Mouse (Mus musculus): Measurements from ENCODE around the gene Slc7a8.

The Slc7a8 gene

DNA sequence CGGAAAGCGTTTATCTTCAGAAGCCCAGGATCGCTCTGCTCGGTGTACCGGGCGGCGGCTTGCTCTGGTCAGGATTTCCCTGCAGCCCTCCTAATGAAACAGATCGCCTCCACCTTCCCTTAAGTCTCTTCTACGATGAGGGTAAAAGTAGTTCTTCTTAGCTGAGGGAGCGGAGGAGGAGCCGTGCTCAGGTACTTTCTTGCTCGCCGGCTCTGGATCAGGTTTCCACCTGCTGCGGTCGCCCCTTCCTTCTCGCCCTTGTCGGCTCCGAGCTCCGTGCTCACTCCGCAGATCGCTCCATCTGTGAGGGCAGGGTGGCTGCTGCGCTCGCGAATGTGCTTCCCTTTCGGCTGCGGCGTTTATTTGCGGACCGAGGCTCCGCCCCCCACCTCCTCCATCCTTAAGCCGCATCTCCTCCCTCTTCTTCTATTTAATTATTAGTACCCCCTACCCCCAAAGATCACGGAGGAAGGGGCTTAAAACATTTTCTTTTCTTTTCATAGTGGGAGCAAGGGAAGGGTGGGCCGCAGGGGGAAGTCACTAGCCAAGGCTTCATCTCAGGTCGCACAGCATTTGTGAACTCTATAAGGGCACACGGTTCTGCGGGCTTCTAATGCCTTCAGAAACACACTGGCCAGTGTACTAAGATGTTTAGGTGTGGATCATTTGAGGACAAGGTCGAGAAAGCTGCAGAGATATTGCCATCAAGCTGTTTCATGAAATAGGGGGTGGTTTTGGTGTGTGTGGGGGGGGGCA is at the start of gene Slc7a8:
Gene Slc7a8 (minus strand): TSS at position 337 of the 756 bp plus-strand sequence.
- peaks cover 49% of the 10 kb centered on the region for H3K27me3 ChIP-seq (ENCODE audit: insufficient read depth, low read length)
- H3K4me3 ChIP-seq (replicated peaks; ENCODE audit: low read length), result peak within 1 kb of the TSS; percentile 72
- H3K9me3 ChIP-seq (ENCODE audit: low read length), result peaks cover 6% of the 10 kb centered on the region; the same call in 1 of the 2 replicates
- no peak for TF ChIP-seq NANOG (IDR thresholded peaks at IDR 0.05; ENCODE audit: borderline replicate concordance, low read length)
- no peak for TF ChIP-seq POU5F1 (IDR thresholded peaks at IDR 0.05; ENCODE audit: borderline replicate concordance, low read length)
- no peak for TF ChIP-seq CTCF (conservative IDR thresholded peaks at IDR 0.05; ENCODE audit: low read length)
- no peaks in the 10 kb centered on the region for H3K36me3 ChIP-seq (ENCODE audit: insufficient read depth, low read length)
- H3K4me1 ChIP-seq (replicated peaks; ENCODE audit: low read depth, low read length), result peaks cover 13% of the 10 kb centered on the region

- no peak for TF ChIP-seq CTCF (conservative IDR thresholded peaks at IDR 0.05; ENCODE audit: low read length)
- TF ChIP-seq POU5F1 (IDR thresholded peaks at IDR 0.05; ENCODE audit: borderline replicate concordance, low read length), result no peak
- no peak for TF ChIP-seq NANOG (IDR thresholded peaks at IDR 0.05; ENCODE audit: borderline replicate concordance, low read length)
- no peaks in the 10 kb centered on the region for H3K36me3 ChIP-seq (ENCODE audit: insufficient read depth, low read length)
- no peaks in the 10 kb centered on the region for H3K27me3 ChIP-seq (ENCODE audit: insufficient read depth, low read length)
- no peaks in the 10 kb centered on the region for H3K4me1 ChIP-seq (replicated peaks; ENCODE audit: low read depth, low read length)
- no peak overlapping the region for H3K4me3 ChIP-seq (replicated peaks; ENCODE audit: low read length)
- no peaks in the 10 kb centered on the region for H3K9me3 ChIP-seq (ENCODE audit: low read length)
Measured at GRCm38 (mm10) chr14:54823716-54824115, 42.0 kb upstream of the Slc7a8 start.

DNA sequence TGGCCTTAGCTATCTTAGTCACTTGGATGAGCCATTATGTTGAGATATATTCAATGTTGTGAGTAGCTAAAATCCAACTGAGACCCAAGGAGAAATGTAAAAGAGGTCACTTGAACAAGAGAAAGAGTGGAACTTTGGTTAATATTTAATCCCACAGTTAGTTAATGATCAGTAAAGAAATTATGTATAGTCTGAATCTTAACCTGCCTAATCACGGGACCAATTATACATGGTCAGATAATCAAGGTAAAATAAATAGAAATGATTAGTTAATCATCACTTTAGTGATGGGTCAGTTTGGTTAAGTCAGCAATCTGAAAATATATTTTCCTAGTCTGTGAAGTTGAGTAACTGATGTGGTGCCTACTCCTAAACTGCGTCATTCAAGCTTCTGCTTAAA is 40.6 kb upstream of the Slc7a8 start:
- H3K4me3 ChIP-seq (replicated peaks; ENCODE audit: low read length), result no peak overlapping the region
- no peak for TF ChIP-seq CTCF (conservative IDR thresholded peaks at IDR 0.05; ENCODE audit: low read length)
- no peak for TF ChIP-seq NANOG (IDR thresholded peaks at IDR 0.05; ENCODE audit: borderline replicate concordance, low read length)
- no peak for TF ChIP-seq POU5F1 (IDR thresholded peaks at IDR 0.05; ENCODE audit: borderline replicate concordance, low read length)
- no peaks in the 10 kb centered on the region for H3K9me3 ChIP-seq (ENCODE audit: low read length)
- H3K4me1 ChIP-seq (replicated peaks; ENCODE audit: low read depth, low read length), result no peaks in the 10 kb centered on the region
- no peaks in the 10 kb centered on the region for H3K36me3 ChIP-seq (ENCODE audit: insufficient read depth, low read length)
- no peaks in the 10 kb centered on the region for H3K27me3 ChIP-seq (ENCODE audit: insufficient read depth, low read length)

DNA sequence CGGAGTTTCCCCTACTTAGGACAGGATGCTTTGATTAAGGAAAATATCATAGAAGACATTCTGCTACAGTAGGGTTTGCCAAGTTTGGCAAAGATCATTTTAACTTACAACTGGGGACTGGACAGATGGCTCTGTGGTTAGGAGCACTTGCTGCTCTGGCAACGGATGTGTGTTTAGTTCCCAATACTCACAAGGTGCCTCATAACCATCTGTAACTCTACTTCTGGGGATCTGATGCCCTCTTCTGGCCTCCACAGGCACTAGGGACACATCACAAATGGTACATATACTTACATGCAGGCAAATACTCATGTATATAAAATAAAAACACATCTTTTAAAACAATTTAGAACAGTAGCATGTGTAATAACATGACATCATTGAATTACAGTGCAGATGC is 36.0 kb upstream of the Slc7a8 start:
- TF ChIP-seq CTCF (conservative IDR thresholded peaks at IDR 0.05; ENCODE audit: low read length), result peak; percentile 17; the same call in 1 of the 2 replicates
- TF ChIP-seq NANOG (IDR thresholded peaks at IDR 0.05; ENCODE audit: borderline replicate concordance, low read length), result no peak
- Histone ChIP-seq H3K36me3 (ENCODE audit: insufficient read depth, low read length) (no peaks in the 10 kb centered on the region), H3K9me3 (ENCODE audit: low read length) (no peaks in the 10 kb centered on the region), H3K27me3 (ENCODE audit: insufficient read depth, low read length) (peaks cover 24% of the 10 kb centered on the region), H3K4me1 (replicated peaks; ENCODE audit: low read depth, low read length) (0 out of 2 replicates have a peak, but pooled peaks cover 3% of the 10 kb centered on the region), H3K4me3 (replicated peaks; ENCODE audit: low read length) (no peak overlapping the region)

- Histone ChIP-seq H3K36me3 (ENCODE audit: insufficient read depth, low read length) (no peaks in the 10 kb centered on the region), H3K27me3 (ENCODE audit: insufficient read depth, low read length) (peaks cover 33% of the 10 kb centered on the region), H3K4me3 (replicated peaks; ENCODE audit: low read length) (no peak overlapping the region), H3K9me3 (ENCODE audit: low read length) (no peaks in the 10 kb centered on the region), H3K4me1 (replicated peaks; ENCODE audit: low read depth, low read length) (0 out of 2 replicates have a peak, but pooled peaks cover 3% of the 10 kb centered on the region)
- TF ChIP-seq NANOG (IDR thresholded peaks at IDR 0.05; ENCODE audit: borderline replicate concordance, low read length), result no peak
- no peak for TF ChIP-seq CTCF (conservative IDR thresholded peaks at IDR 0.05; ENCODE audit: low read length)
- TF ChIP-seq POU5F1 (IDR thresholded peaks at IDR 0.05; ENCODE audit: borderline replicate concordance, low read length), result no peak
Measured at GRCm38 (mm10) chr14:54815737-54816136, 34.0 kb upstream of the Slc7a8 start.

GRCm38 (mm10) chr14:54813991-54814390 is 32.2 kb upstream of the Slc7a8 start, which contains the start of gene Rnf212b:
Rnf212b (plus strand) TSS chr14:54814141.
- no peaks in the 10 kb centered on the region for H3K36me3 ChIP-seq (ENCODE audit: insufficient read depth, low read length)
- H3K9me3 ChIP-seq (ENCODE audit: low read length), result no peaks in the 10 kb centered on the region
- TF ChIP-seq NANOG (IDR thresholded peaks at IDR 0.05; ENCODE audit: borderline replicate concordance, low read length) (no peak), CTCF (conservative IDR thresholded peaks at IDR 0.05; ENCODE audit: low read length) (no peak), POU5F1 (IDR thresholded peaks at IDR 0.05; ENCODE audit: borderline replicate concordance, low read length) (no peak)
- H3K27me3 ChIP-seq (ENCODE audit: insufficient read depth, low read length), result peaks cover 40% of the 10 kb centered on the region
- H3K4me3 ChIP-seq (replicated peaks; ENCODE audit: low read length), result peak within 1 kb of the TSS; percentile 50
- 0 out of 2 replicates have a peak, but pooled peaks cover 3% of the 10 kb centered on the region for H3K4me1 ChIP-seq (replicated peaks; ENCODE audit: low read depth, low read length)

GRCm38 (mm10) chr14:54809668-54810033 is 27.9 kb upstream of the Slc7a8 start:
- H3K27me3 ChIP-seq (ENCODE audit: insufficient read depth, low read length), result peaks cover 35% of the 10 kb centered on the region
- TF ChIP-seq CTCF (conservative IDR thresholded peaks at IDR 0.05; ENCODE audit: low read length) (no peak), NANOG (IDR thresholded peaks at IDR 0.05; ENCODE audit: borderline replicate concordance, low read length) (no peak), POU5F1 (IDR thresholded peaks at IDR 0.05; ENCODE audit: borderline replicate concordance, low read length) (no peak)
- H3K9me3 ChIP-seq (ENCODE audit: low read length), result no peaks in the 10 kb centered on the region
- H3K4me1 ChIP-seq (replicated peaks; ENCODE audit: low read depth, low read length), result 0 out of 2 replicates have a peak, but pooled peaks cover 3% of the 10 kb centered on the region
- H3K36me3 ChIP-seq (ENCODE audit: insufficient read depth, low read length), result no peaks in the 10 kb centered on the region
- no peak overlapping the region for H3K4me3 ChIP-seq (replicated peaks; ENCODE audit: low read length)

DNA sequence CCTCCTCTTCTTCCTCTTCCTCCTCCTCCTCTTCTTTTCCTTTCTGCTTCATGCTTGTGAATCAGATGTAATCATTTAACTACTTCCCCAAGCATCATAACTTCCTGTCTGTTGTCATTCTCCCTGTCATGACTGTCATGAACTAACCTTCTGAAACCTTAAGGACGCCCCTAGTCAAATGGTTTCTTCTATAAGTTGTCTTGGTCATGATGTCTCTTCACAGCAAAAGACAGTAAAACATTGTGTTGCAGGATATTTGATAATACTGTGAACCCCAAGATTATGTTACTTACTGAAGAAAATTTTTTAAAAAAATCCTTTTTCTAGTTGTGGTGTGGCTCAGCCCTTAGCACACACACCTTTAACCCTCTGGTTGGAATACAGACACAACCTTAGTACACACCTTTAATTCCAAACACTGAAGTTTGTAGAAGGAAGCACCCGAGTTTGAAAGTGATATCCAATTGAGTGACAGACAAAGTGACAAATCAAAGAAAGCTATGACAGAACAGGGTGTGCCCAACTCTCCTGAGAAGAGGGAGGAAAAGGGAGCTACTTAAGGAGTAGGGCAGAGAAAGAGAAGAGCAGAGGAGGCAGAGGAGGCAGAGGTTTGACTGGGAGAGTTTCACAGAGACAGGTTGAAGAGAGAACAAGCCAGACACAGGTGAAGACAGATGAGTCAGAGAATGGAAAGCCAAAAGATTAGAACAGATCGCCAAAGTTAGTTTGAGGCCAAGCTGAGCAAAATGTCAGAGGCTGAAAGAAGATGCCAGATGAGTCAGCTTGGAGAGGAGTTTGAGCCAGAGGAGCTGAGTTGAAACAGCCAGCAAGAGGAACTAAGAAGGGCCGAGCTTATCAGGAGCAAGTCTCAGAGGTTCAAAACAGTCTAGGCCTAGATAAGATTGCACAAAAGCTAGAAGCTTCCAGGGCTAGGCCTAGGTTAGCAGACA is 27.2 kb upstream of the Slc7a8 start:
- Histone ChIP-seq H3K4me1 (replicated peaks; ENCODE audit: low read depth, low read length) (0 out of 2 replicates have a peak, but pooled peaks cover under 1% of the 10 kb centered on the region), H3K4me3 (replicated peaks; ENCODE audit: low read length) (no peak overlapping the region), H3K9me3 (ENCODE audit: low read length) (no peaks in the 10 kb centered on the region), H3K27me3 (ENCODE audit: insufficient read depth, low read length) (peaks cover 28% of the 10 kb centered on the region), H3K36me3 (ENCODE audit: insufficient read depth, low read length) (no peaks in the 10 kb centered on the region)
- TF ChIP-seq NANOG (IDR thresholded peaks at IDR 0.05; ENCODE audit: borderline replicate concordance, low read length) (no peak), POU5F1 (IDR thresholded peaks at IDR 0.05; ENCODE audit: borderline replicate concordance, low read length) (no peak), CTCF (conservative IDR thresholded peaks at IDR 0.05; ENCODE audit: low read length) (no peak)

All from E14TG2a.4 (cell line).